Mouse (Mus musculus) heart, adult 18-20 months (tissue): ENCODE measurements at regions not wholly inside any gene's neighbourhood (a gene's known extent, or its start where the extent isn't known, plus 50 kb on each side); places are given as distances from the start of the nearest gene placed in this dataset.

Experiments used
- DNase-seq, 2 experiments: peaks; one replicate each; pipeline ENCODE4 v3.0.0; 2021 to 2022; ENCODE audit warnings: mixed read lengths in 1 of 2

DNA sequence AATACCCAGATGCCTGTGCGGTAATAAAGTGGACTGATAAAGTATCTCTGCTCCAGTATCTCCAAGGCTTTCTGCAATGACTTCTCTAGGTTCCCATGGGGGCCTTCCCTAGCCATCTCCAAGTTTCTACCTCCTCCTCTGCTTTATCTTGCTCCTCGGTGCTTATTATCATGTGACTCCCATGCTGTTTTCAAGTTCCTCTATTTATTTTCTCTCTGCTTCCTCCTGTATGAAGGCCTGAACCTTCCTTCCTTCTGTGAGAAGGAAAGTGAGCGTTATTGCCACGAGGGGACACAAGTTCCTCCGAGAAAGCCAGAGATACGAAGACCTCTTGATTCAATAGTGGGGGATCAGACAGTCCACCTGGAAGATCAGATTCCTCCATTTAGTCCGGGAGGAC lies 77.4 kb upstream of the Pkdcc start:
- no peak for DNase-seq

DNA sequence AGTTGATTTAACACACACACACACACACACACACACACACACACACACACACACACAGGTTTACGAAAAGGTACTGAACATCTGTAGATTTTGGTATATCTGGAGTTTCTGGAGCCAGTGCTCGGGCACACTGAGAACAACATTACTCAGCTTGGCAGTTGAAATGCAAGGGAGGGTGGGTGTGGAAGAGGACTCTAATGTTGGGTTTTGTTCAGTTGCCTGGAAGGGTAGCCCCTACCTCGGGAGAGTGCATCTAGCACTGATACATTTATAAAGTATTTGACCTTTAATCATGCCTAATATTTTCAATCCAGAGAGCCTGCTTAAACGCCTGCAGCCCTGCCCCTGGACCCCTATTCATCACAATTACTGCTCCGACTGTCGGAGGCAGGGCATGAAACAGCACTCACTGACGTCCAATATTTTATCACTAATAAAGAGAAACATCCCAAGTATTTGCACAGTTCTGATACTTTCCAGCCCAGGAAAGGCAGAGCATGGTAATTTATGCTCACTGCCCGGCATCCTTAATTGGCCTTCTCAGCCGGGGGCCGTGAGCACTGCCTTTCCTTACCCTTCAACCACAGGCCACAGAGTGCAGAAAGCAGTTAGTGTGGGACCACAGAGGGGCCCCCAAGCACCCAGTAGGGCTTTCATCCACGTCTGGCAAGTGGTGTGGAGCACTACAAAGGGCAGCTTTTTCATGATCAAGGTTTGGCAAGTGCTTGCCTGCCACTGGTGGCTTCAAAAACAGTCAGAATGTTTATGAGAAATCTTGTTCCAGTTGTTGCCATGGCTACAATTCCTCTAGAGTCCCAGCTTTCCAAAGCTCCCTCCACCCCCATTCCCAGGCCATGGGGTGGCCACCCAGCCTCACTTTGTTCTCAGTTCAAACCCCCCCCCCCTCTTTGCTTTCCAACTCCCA lies 76.3 kb upstream of the Pkdcc start:
- DNase-seq = no peak

DNA sequence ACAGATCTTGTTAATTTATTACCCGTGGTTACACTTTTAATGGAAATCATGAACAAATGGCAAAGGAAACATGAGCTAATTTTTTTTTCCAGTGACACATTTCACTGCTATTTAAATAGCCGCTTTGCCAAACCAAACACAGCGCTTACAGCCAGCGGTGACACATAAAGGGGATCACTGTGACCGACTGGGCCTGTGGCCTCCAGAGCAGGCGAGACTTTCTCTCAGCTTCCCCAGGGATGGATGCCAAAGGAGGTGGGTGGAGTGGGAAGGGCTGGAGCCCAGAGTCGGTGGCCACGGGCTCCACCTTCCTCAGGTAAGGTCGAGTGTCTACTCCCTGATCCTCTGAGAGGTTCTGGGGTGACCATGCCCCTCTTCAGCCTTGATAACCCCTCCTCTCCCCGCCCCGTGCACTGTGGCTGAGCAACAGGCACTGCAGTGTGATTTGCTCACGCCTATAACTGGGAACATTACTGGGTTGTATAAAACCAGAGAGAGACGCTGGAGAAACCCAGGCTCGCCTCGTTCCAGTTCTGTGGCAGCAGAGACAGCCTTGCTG lies 66.6 kb upstream of the Pkdcc start:
- DNase-seq = peak; percentile 45 to 67

DNA sequence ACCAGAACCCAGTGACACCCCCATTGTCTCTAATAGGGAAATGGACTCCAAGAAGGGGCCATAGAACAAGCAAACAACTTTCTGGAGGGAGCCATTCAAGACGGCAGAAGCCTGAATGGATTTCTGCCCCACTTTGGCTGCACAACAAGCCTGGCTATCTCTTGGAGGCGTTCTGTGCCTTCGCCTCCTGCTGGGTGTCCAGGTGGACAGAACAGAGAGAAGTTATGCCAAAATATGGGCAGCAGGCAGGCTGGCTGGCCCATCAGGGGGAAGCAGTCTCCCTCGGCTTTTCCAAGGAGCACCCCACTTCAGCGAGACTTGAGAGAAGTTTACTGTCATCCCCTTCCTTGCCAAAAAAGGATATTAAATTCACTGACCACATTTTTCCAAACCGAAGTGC lies 65.8 kb upstream of the Pkdcc start:
- no peak for DNase-seq

DNA sequence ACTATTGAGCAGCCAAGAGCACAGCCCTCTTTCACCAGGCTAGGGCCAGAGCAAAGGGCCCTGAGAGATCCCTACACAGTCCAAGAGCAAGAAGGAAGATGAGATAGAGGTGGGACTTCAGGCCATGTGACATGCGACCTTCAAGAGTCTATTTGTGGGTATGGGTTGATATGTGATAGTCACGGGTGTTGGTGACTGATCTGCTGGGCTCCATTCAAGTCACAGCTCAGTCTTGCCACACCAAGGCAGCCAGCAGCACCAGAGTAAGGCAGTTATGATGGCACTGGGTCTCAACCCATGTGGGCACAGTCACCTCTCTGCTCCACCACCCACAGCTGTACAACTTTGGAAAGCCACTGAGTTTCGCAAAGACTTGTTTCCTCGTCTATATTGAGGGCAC lies 60.0 kb upstream of the Pkdcc start:
- DNase-seq = no peak

DNA sequence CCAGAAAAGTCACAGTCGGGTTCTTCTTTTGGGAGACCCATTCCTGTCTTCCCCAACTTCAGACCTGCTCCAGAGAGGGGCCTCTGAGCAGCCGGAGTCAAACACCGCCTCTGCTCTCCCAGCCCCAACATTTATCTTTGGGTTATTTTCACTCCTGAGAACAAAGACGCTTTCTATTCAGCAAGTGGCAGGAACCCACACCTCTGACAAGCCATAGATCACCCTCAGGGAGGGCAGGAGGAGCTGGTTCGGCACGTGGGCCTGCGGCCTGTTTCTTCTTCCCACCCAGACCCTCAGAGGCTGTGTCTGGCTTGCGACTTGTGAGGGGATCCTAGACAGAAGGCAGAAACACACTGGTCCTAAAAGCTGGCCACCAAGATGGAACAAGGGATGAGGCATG lies 58.4 kb upstream of the Pkdcc start:
- no peak for DNase-seq

DNA sequence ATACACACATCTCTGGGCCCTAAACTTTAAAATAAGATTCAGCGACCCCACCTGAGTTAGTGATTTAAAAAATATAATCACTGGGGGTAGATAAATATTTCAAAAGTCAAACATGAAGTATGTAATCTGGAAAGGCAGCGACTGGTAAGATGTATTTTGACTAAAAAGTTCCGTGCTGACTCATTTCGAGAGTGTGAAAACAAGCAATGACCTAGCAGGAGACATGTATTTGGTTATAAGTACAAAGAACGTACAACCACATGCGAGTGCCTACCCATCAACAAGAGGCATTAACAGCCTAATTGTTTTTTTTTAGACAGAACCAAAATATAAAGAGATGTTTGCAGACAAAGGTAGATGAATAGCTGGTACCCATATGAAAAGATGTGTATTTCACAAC lies 57.0 kb upstream of the Pkdcc start:
- no peak for DNase-seq

DNA sequence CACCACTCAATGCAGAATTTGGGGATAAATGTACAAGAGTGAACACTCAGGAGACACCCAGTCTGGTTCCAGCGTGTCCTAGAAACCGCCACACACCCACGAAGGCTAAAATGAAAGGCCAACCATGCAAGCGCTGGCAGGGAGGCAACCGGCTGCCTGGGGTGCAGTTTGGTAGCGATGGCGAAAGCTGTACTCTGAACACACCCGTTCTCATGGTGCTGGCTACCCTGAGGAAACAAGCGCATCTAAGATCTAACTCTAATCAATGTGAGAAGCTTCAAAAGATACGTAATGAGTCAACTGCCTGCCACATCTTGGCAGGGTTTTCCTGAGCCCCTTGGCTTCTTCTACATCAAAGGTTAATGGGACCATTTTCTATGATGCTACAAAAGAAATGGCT lies 56.4 kb upstream of the Pkdcc start:
- DNase-seq = no peak

DNA sequence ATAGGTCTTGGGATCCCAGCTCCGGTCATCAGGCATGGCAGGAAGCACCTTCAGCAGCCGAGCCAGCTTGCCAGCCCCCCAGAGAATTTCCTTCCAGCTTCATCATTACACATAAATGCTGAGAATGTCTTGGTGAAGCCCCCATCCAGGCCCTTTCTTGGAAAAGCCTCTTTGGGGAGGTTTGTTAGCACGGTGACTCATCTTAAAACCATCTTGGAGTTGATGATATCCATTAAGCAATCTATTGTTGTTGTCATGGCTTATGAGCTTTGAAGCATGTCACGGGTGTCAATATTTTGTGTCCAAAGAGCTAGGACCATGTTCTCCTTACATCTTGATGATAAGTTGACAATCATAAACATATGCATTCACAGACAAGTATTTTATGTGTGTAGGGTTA lies 55.5 kb upstream of the Pkdcc start:
- DNase-seq = no peak

DNA sequence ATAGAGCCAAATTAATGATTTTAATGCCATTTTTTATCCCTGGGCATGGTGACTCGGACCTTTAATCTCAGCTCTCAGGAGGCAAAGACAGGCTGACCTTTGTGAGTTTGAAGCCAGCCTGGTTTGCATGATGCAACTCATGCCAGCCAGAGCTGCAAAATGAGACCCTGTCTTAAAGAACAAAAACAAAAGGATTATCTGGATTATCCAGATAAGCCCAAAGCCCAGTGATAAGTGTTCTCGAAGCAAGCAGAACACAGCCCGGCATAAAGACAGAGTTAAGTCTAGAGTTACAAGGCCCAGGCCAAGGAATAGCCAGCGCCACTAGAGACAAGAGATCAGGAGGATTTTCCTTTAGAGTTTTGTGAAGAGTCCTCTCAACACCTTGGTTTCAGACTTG lies 54.8 kb upstream of the Pkdcc start:
- DNase-seq = no peak

DNA sequence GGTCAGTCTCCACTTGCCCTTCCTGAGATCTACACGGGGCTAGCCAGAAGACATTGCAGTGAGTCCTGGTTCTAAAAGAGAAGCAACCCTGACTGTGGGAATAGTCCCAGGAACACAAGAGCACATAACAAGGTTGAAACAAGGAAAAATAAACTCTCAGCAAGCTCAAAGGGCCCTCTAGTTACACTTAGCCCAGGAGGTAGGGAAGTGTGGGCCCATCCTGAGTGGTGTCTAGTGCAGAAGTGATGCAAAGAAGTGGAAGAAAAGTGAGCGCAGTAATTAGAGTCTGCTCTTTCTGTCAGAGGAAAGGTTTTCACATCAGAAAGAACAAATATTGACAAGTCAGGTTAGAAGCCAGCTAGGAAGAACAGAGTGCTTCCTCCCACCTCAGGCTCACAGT lies 53.4 kb upstream of the Pkdcc start:
- DNase-seq = no peak

DNA sequence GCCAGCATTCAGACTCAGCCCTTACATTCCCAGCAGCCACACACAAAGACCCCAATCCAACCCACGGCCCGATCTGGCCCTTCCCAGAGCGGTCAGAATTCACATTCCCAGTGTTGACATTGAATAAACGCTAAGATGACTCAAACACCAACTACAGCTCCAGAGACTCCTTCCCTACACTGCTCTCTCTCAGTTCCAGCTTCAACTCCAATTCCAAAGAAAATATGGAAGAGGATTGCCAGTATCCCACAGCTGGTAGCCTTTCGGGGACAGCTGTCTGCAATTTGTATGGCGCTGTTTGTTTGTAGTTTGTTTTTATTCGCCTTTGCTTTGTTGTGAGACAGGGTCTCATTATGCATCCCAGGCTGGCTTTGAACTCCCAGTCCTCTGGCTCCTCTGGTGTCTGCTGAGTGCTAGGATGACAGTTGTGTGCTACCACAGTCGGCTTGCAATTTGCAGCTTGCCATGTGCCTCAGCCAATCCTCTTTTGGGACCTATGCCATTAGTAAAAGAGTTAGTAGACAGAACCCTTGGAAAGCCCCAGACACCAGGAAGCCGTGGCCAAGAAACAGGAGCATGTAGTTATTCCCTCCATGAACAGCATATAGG lies 51.0 kb upstream of the Pkdcc start:
- no peak for DNase-seq

DNA sequence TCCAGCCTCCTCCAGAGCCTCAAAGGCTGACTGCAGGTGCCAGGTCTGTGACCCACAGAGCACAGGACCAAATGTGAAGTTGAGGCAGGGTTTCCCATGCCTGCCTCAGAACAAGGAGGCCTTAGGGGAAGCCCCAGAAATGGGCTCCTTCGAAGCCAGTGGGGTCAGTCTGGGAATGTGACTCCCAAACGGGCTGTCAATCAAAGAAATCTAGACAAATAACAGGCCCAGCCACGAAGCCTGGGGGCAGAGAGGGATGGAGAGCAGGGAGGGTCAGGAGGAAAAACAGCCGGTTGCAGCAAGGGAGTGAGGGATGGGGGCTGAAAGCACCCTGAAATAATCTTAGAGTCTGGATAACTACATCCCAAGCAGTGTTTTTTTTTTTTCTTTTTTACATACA lies 50.4 kb upstream of the Pkdcc start:
- DNase-seq = no peak

DNA sequence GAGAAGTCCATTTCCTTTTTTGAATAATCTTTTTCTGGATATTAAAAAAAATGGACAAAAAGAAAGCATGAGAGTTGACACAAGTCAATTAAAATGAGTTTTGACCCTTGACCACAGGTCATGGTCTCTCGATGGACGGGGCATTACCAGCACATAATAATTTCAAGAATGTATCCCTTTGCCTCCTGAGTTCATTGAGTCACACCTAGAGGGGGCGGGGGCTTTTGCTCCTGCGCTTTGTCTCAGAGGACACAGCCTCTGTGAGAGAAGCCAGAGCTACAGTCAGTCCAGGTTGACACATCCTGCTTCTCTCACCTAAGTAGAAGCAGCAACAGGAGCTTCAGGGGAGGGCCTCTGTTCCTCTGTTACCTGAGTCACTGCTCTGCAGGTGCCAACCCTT lies 50.0 kb upstream of the Pkdcc start:
- no peak for DNase-seq
